18 mouse cellular contexts compared by ENCODE assay signal in genomic region chr10:42262061-42262460, GRCm38 (mm10). TPM values are rescaled to one million over a fixed set of nuclear protein-coding genes. Genes with fewer than 3 reads are reported as not detected.
A peak's percentile ranks its signal among the peaks of the same experiment; 100 is the strongest.
DNase-seq lines count a peak whose midpoint lies in the region; ATAC-seq and TF ChIP-seq lines count a peak whose summit lies in the region.
"Had no signal": no experiment of that assay in that cellular context is flagged by ENCODE, and none has a peak within 500 bp of the region (broad histone marks: within the 10 kb centered on the region; RNA-seq: fewer than 3 reads in every experiment).

No protein-coding gene starts in this region.

- no peak for DNase-seq in heart, postnatal 25 days (ENCODE audit: low spot score)
- peak; percentile 70 for DNase-seq in midbrain, embryonic 11.5 days (ENCODE audit: low spot score, missing footprints)
- DNase-seq in midbrain, embryonic 10.5 days (ENCODE audit: low spot score), result no peak
- no peak for DNase-seq in liver, embryonic 14.5 days (ENCODE audit: low read depth in 3 of 3, low spot score in 3 of 3)
- no peak for DNase-seq in layer of hippocampus, adult 8-10 months (ENCODE audit: low spot score in 2 of 2)
- DNase-seq in adrenal gland, adult 8-10 months, result no peak
- DNase-seq: cerebellum, postnatal 36 days; gastrocnemius, adult 2 months; heart, postnatal 10 days; lung, embryonic 14.5 days; thymus, adult 18-20 months had no signal

- H3K27ac ChIP-seq in heart, embryonic 14.5 days (replicated peaks in 1 of 2; ENCODE audit: control insufficient read depth in 1 of 2, insufficient read depth in 1 of 2, low read depth in 2 of 2, low read length in 2 of 2), result 0 out of 4 replicates have a peak overlapping the region, but pooled peaks of 1 of the 2 experiments have one; percentile 37
- no peak overlapping the region for H3K27ac ChIP-seq in midbrain, embryonic 11.5 days (ENCODE audit: low read depth, low read length)
- H3K27ac ChIP-seq in midbrain, embryonic 10.5 days (replicated peaks), result no peak overlapping the region
- H3K27ac ChIP-seq in liver, embryonic 14.5 days, result peak overlapping the region; percentile 98
- H3K27ac ChIP-seq: embryonic facial prominence, embryonic 15.5 days; hindbrain, embryonic 13.5 days; macrophage; midbrain, embryonic 13.5 days; neural tube, embryonic 13.5 days had no signal

- TF ChIP-seq EP300 in liver, embryonic 14.5 days (IDR thresholded peaks at IDR 0.05; ENCODE audit: low read depth), result no peak

- no peak overlapping the region for H3K4me3 ChIP-seq in heart, embryonic 14.5 days (ENCODE audit: control insufficient read depth in 1 of 2, insufficient read depth in 1 of 2, low read depth in 1 of 2, low read length in 2 of 2)
- H3K4me3 ChIP-seq in midbrain, embryonic 11.5 days (ENCODE audit: low read depth, low read length), result no peak overlapping the region
- H3K4me3 ChIP-seq in midbrain, embryonic 10.5 days, result no peak overlapping the region
- H3K4me3 ChIP-seq in liver, embryonic 14.5 days (ENCODE audit: insufficient read depth in 1 of 2, low read depth in 2 of 2, low read length in 2 of 2), result no peak overlapping the region
- H3K4me3 ChIP-seq: embryonic facial prominence, embryonic 15.5 days; gastrocnemius, adult 2 months; hindbrain, embryonic 13.5 days; midbrain, embryonic 13.5 days; neural tube, embryonic 13.5 days had no signal

- intact Hi-C loops in heart, postnatal 25 days (cut with DNase I), result no loop called here

- no peaks in the 10 kb centered on the region for H3K27me3 ChIP-seq in heart, embryonic 14.5 days (ENCODE audit: control insufficient read depth, insufficient read depth, low read length)
- no peaks in the 10 kb centered on the region for H3K27me3 ChIP-seq in midbrain, embryonic 11.5 days (ENCODE audit: control insufficient read depth, insufficient read depth, low read length)
- no peaks in the 10 kb centered on the region; the same call in 1 of the 2 replicates for H3K27me3 ChIP-seq in midbrain, embryonic 10.5 days (ENCODE audit: low read depth, poor library complexity, severe bottlenecking)
- H3K27me3 ChIP-seq in liver, embryonic 14.5 days (ENCODE audit: control insufficient read depth, insufficient read depth, low read length), result no peaks in the 10 kb centered on the region
- H3K27me3 ChIP-seq: embryonic facial prominence, embryonic 15.5 days; hindbrain, embryonic 13.5 days; midbrain, embryonic 13.5 days; neural tube, embryonic 13.5 days had no signal

- peaks cover 7 to 27% of the 10 kb centered on the region in 2 experiments for H3K4me1 ChIP-seq in heart, embryonic 14.5 days (ENCODE audit: control insufficient read depth in 2 of 2, insufficient read depth in 2 of 2, low read length in 2 of 2)
- no peaks in the 10 kb centered on the region for H3K4me1 ChIP-seq in midbrain, embryonic 11.5 days (ENCODE audit: control insufficient read depth, insufficient read depth, low read length)
- H3K4me1 ChIP-seq in midbrain, embryonic 10.5 days, result no peaks in the 10 kb centered on the region
- peaks cover 73 to 76% of the 10 kb centered on the region in 2 experiments for H3K4me1 ChIP-seq in liver, embryonic 14.5 days (replicated peaks; ENCODE audit: control insufficient read depth in 2 of 2, insufficient read depth in 2 of 2, low read length in 1 of 2)
- H3K4me1 ChIP-seq: hindbrain, embryonic 13.5 days; midbrain, embryonic 13.5 days; neural tube, embryonic 13.5 days had no signal

- H3K4me2 ChIP-seq in heart, embryonic 14.5 days (ENCODE audit: low read length), result peak overlapping the region; percentile 3; the same call in 1 of the 2 replicates
- H3K4me2 ChIP-seq in midbrain, embryonic 11.5 days, result no peak overlapping the region
- peak overlapping the region; percentile 76 for H3K4me2 ChIP-seq in liver, embryonic 14.5 days (ENCODE audit: low read depth)
- H3K4me2 ChIP-seq: embryonic facial prominence, embryonic 15.5 days; hindbrain, embryonic 13.5 days; lung, embryonic 14.5 days; midbrain, embryonic 13.5 days; neural tube, embryonic 13.5 days had no signal

- no peak for TF ChIP-seq CTCF in liver, embryonic 14.5 days (IDR thresholded peaks at IDR 0.05; ENCODE audit: low read depth)

- WGBS in heart, embryonic 14.5 days, result 63% methylated on average over 3 of the region's 3 CpGs
- WGBS in midbrain, embryonic 11.5 days, result 94% methylated on average over 3 of the region's 3 CpGs
- 97% methylated on average over 3 of the region's 3 CpGs for WGBS in midbrain, embryonic 10.5 days
- 85% methylated on average over 3 of the region's 3 CpGs for WGBS in liver, embryonic 14.5 days (ENCODE audit: insufficient replicate concordance)

- no peaks in the 10 kb centered on the region for H3K9me3 ChIP-seq in heart, embryonic 14.5 days (ENCODE audit: control insufficient read depth, low read length)
- H3K9me3 ChIP-seq in midbrain, embryonic 11.5 days (ENCODE audit: control insufficient read depth, low read length), result no peaks in the 10 kb centered on the region
- no peaks in the 10 kb centered on the region for H3K9me3 ChIP-seq in midbrain, embryonic 10.5 days (replicated peaks)
- H3K9me3 ChIP-seq in liver, embryonic 14.5 days (ENCODE audit: control insufficient read depth, low read length), result peaks cover 11% of the 10 kb centered on the region
- H3K9me3 ChIP-seq: embryonic facial prominence, embryonic 15.5 days; hindbrain, embryonic 13.5 days; midbrain, embryonic 13.5 days; neural tube, embryonic 13.5 days had no signal

- no peak for ATAC-seq in heart, embryonic 14.5 days (ENCODE audit: insufficient number of reproducible peaks, insufficient read depth, low FRiP score, low read depth)
- no peak for ATAC-seq in midbrain, embryonic 11.5 days (ENCODE audit: low FRiP score)
- ATAC-seq in liver, embryonic 14.5 days (ENCODE audit: insufficient read depth), result no peak
- ATAC-seq: inflammation-experienced regulatory T-cells, adult 6 months; midbrain, embryonic 13.5 days had no signal

- H3K9ac ChIP-seq in heart, embryonic 14.5 days (ENCODE audit: low read length), result no peak overlapping the region
- no peak overlapping the region for H3K9ac ChIP-seq in midbrain, embryonic 11.5 days (ENCODE audit: low read length)
- H3K9ac ChIP-seq in liver, embryonic 14.5 days (replicated peaks), result peak overlapping the region; percentile 44; the same call in 1 of the 2 replicates
- H3K9ac ChIP-seq: embryonic facial prominence, embryonic 15.5 days; hindbrain, embryonic 13.5 days; lung, embryonic 14.5 days; midbrain, embryonic 13.5 days; neural tube, embryonic 13.5 days had no signal

- peaks cover 39% of the 10 kb centered on the region for H3K36me3 ChIP-seq in heart, embryonic 14.5 days (ENCODE audit: control insufficient read depth, insufficient read depth, low read length)
- peaks cover 4% of the 10 kb centered on the region; the same call in 1 of the 2 replicates for H3K36me3 ChIP-seq in midbrain, embryonic 11.5 days (ENCODE audit: control insufficient read depth, insufficient read depth, low read length)
- peaks cover 21% of the 10 kb centered on the region for H3K36me3 ChIP-seq in midbrain, embryonic 10.5 days
- H3K36me3 ChIP-seq in liver, embryonic 14.5 days (replicated peaks; ENCODE audit: control insufficient read depth, insufficient read depth, low read depth), result peaks cover 85% of the 10 kb centered on the region

RNA-seq across cellular contexts. Expression of gene Foxo3, which starts 14.5 kb away (rescaled TPM):
- 6.3 and 7.1 TPM in 2 replicates for polyA plus RNA-seq in heart, embryonic 14.5 days (2014; fragmentation: Nextera tagmentation; extraction: Ambion mirVana)
- total RNA-seq in heart, postnatal 25 days (2021), result 10 to 100 TPM; 69.7 to 90.2 TPM
- 4.0 and 4.6 TPM in 2 replicates for polyA plus RNA-seq in midbrain, embryonic 11.5 days (2014; fragmentation: Nextera tagmentation; extraction: Ambion mirVana)
- polyA plus RNA-seq in midbrain, embryonic 10.5 days (2016; fragmentation: Nextera tagmentation; extraction: Ambion mirVana), result 2.4 TPM in 2 replicates
- 15.6 and 15.9 TPM in 2 replicates for polyA plus RNA-seq in liver, embryonic 14.5 days (2012; rRNA removed)
- polyA plus RNA-seq in liver, embryonic 14.5 days (2014; fragmentation: Nextera tagmentation; extraction: Ambion mirVana), result 17.6 and 19.3 TPM in 2 replicates
- total RNA-seq in layer of hippocampus, adult 8-10 months (2022), result 10 to 100 TPM; 43.3 to 53.4 (median 48.2) TPM
- 10 to 100 TPM; 57.7 to 70.0 (median 65.4) TPM for total RNA-seq in adrenal gland, adult 8-10 months (2022)
